Mouse (Mus musculus): ENCODE data around the gene Mecom. TPM values are rescaled to one million over a fixed set of nuclear protein-coding genes. Genes with fewer than 3 reads are reported as not detected.
"Not testable (repeated sequence)": the region's sequence is repeated elsewhere in the genome, so short reads cannot be mapped to it uniquely, and the experiment has no call there.

The Mecom gene
- polyA plus RNA-seq (2012; rRNA removed) = 3.7 and 7.3 TPM in 2 replicates

DNA sequence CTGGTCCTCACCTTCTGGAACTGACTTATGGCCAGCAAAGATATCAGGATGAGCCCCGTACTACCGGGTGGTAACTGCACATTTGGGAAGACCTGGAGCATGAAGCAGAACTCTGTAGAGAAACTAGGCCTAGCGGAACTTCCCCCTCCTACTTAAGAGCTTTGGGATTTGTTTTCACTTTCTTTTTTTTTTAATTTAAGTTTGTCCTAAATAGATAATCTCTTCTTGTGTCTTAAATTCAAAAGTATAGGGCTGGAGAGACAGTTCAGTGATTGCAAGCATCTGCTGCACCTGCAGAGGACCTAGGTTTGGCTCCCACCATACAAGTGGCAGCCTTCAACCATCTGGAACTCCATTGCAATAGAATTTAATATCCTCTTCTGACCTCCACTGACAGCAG lies at the start of gene Mecom:
Gene Mecom (minus strand): TSS at position 101 of the 400 bp plus-strand sequence.
- TF ChIP-seq CTCF (IDR thresholded peaks at IDR 0.05; ENCODE audit: borderline replicate concordance, extremely low read depth, insufficient read depth, insufficient read length) = no peak
- TF ChIP-seq POLR2A (IDR thresholded peaks at IDR 0.05; ENCODE audit: borderline replicate concordance, extremely low read depth, insufficient read depth, insufficient read length, poor library complexity, severe bottlenecking) = no peak
- DNase-seq (ENCODE audit: low read depth) = no peak

DNA sequence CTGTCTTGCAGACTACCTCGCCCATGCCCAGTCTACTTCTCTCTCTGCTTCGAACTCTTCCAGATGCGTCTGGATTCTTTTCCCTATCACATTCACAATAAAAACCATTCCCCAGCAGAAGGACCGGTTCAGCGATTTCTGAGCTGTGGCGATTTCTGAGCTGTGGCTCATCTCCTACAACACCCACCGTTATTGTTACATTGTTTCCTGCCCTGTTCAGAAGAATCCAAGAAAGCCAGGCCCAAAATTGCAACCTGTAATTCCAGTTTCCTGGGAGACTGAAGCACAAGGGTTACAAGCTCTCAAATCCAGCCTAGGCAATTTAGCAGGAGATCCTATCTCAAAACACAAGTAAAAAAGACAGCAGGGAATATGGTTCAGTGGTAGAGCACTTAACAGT lies 49.5 kb upstream of the Mecom start:
- DNase-seq (ENCODE audit: low read depth) = no peak
- TF ChIP-seq CTCF (IDR thresholded peaks at IDR 0.05; ENCODE audit: borderline replicate concordance, extremely low read depth, insufficient read depth, insufficient read length) (no peak), POLR2A (IDR thresholded peaks at IDR 0.05; ENCODE audit: borderline replicate concordance, extremely low read depth, insufficient read depth, insufficient read length, poor library complexity, severe bottlenecking) (no peak)

DNA sequence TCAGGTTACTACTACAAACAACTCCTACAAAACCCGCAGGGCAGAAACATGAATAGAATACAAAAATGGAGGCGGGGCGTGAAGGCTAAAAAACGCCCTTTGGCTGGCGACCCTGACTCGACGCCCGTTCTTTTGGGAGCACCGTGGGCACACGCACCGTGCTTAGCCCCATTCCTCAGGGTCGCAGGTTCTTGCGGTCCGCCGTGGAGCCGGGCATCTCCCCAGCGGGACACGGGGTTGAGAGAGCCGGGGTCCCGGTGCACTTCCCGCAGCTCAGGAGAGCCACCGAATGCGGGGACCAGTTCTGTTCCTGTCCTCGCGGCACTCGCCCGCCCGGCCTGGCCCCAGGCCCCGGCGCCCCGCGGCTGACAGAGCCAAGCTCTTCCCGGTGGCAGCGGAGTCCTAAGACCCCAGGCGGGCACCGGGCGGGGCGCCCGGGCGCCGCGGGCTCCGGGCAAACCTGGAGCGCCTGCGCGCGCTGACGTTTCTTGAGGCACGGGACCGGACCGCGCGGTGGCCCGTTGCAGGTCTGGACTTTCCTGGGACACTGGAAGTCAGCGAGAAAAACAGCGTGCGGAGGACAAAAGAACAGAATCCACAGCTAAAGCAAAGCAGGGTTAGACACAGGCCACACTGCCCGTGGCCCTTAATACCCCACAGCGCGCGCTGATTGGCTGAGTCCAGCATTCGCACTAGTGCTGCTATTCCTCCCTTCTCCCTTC lies 47.5 kb upstream of the Mecom start:
- TF ChIP-seq POLR2A (IDR thresholded peaks at IDR 0.05; ENCODE audit: borderline replicate concordance, extremely low read depth, insufficient read depth, insufficient read length, poor library complexity, severe bottlenecking) (0 out of 2 replicates have a peak, but pooled peaks have one; percentile 15), CTCF (IDR thresholded peaks at IDR 0.05; ENCODE audit: borderline replicate concordance, extremely low read depth, insufficient read depth, insufficient read length) (no peak)
- DNase-seq (ENCODE audit: low read depth) = peak; percentile 68

- peak; percentile 23; the same call in 1 of the 2 replicates for TF ChIP-seq CTCF (IDR thresholded peaks at IDR 0.05; ENCODE audit: borderline replicate concordance, extremely low read depth, insufficient read depth, insufficient read length)
- TF ChIP-seq POLR2A (IDR thresholded peaks at IDR 0.05; ENCODE audit: borderline replicate concordance, extremely low read depth, insufficient read depth, insufficient read length, poor library complexity, severe bottlenecking) = no peak
- DNase-seq (ENCODE audit: low read depth) = peak; percentile 49
Measured at GRCm38 (mm10) chr3:30593719-30594485, 46.1 kb upstream of the Mecom start.

- DNase-seq (ENCODE audit: low read depth) = peak; percentile 90
- TF ChIP-seq CTCF (IDR thresholded peaks at IDR 0.05; ENCODE audit: borderline replicate concordance, extremely low read depth, insufficient read depth, insufficient read length) = peak; percentile 49; the same call in 1 of the 2 replicates
- TF ChIP-seq POLR2A (IDR thresholded peaks at IDR 0.05; ENCODE audit: borderline replicate concordance, extremely low read depth, insufficient read depth, insufficient read length, poor library complexity, severe bottlenecking) = no peak
Measured at GRCm38 (mm10) chr3:30592418-30592853, 44.6 kb upstream of the Mecom start.

DNA sequence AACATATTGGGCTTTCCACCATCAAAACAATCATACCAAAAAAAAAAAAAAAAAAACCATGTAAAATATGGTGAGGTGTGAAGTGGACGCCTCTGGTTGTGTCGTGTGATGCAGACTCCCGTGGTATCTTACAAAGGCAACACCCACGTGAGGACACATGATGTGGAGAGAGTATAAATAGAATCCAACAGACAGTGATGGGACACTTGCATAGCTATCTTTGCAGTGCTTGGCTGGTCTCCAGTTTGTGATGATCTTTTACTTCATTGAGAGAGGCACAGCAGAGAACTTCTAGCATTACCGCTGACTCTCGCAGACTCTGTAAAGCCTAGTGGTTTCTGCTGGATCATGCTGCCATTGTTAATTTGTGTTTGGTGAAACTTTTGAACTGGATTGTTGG lies 41.1 kb upstream of the Mecom start:
- TF ChIP-seq CTCF (IDR thresholded peaks at IDR 0.05; ENCODE audit: borderline replicate concordance, extremely low read depth, insufficient read depth, insufficient read length) = no peak
- no peak for TF ChIP-seq POLR2A (IDR thresholded peaks at IDR 0.05; ENCODE audit: borderline replicate concordance, extremely low read depth, insufficient read depth, insufficient read length, poor library complexity, severe bottlenecking)
- no peak for DNase-seq (ENCODE audit: low read depth)

DNA sequence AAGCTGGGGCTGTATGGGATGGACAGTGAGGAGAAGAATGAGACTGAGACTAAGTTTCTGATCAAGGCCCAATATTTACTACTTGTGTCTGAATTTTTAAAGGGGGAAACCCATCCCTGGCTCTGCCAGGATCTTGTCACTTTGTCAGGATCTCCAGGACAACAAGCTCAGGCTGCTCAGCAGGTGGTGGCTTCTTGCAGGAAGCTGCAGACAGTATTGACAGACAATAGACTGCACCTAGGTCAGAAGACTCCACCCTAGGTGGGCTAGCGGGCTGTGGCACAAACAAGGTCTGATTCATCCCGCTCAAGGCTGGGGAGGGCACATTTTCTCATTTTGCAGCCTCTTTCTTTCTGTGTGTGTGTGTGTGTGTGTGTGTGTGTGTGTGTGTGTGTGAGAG lies 25.7 kb upstream of the Mecom start:
- TF ChIP-seq CTCF (IDR thresholded peaks at IDR 0.05; ENCODE audit: borderline replicate concordance, extremely low read depth, insufficient read depth, insufficient read length) (no peak), POLR2A (IDR thresholded peaks at IDR 0.05; ENCODE audit: borderline replicate concordance, extremely low read depth, insufficient read depth, insufficient read length, poor library complexity, severe bottlenecking) (no peak)
- no peak for DNase-seq (ENCODE audit: low read depth)

GRCm38 (mm10) chr3:30566333-30566732 lies 18.5 kb upstream of the Mecom start:
- not testable (repeated sequence) for DNase-seq (ENCODE audit: low read depth)

DNA sequence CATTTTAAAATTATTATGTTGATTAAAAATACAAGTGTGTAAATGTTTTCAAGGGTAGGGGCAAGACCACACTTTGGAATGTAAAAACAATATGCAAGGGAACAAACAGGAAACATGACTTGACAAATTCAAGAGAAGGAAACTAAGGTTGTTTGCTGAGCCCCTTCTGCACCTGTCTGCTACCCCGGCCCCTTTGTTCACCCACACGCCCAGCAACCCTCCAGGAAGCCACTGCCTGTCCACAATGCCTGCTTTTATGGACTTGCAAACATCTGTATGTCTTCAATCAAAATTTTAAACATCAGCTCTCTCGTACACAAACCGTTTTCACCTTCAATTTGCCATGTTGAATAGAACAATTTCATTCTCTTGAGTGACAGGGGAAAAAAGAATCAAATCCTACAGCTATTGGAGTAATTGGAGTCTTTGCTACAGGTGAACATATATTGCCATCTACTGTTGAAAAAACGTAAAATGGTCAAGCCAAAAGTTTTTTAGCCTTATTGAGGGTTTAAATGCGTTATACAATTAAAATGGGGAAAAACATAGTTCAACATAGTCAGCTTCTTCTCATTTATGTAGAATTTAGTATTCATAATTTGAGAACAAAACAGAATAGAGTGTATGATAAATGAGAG lies 13.0 kb upstream of the Mecom start:
- no peak for TF ChIP-seq POLR2A (IDR thresholded peaks at IDR 0.05; ENCODE audit: borderline replicate concordance, extremely low read depth, insufficient read depth, insufficient read length, poor library complexity, severe bottlenecking)
- no peak for TF ChIP-seq CTCF (IDR thresholded peaks at IDR 0.05; ENCODE audit: borderline replicate concordance, extremely low read depth, insufficient read depth, insufficient read length)
- peak; percentile 58 for DNase-seq (ENCODE audit: low read depth)

DNA sequence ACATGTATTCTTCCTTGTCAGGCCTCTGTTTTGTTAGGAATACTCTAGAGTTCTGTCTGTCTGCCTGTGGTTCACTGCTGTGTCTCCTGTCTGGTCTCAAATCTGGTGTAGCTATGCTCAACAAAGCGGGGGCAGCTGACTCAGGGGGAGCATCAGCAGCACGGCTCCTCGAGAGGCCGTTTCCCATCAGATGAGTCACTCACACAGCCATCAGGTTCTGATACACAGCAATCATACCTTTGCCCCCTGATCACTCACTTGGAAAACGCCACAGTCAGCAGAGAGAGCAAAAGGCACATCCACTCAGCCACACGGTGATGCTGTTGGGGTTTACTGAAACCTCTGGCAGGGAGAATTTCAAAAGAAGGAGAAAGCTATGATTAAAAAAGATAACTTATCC lies 5.9 kb upstream of the Mecom start:
- no peak for DNase-seq (ENCODE audit: low read depth)
- no peak for TF ChIP-seq POLR2A (IDR thresholded peaks at IDR 0.05; ENCODE audit: borderline replicate concordance, extremely low read depth, insufficient read depth, insufficient read length, poor library complexity, severe bottlenecking)
- no peak for TF ChIP-seq CTCF (IDR thresholded peaks at IDR 0.05; ENCODE audit: borderline replicate concordance, extremely low read depth, insufficient read depth, insufficient read length)

GRCm38 (mm10) chr3:30550218-30550617 lies 2.4 kb upstream of the Mecom start:
- TF ChIP-seq POLR2A (IDR thresholded peaks at IDR 0.05; ENCODE audit: borderline replicate concordance, extremely low read depth, insufficient read depth, insufficient read length, poor library complexity, severe bottlenecking) (no peak), CTCF (IDR thresholded peaks at IDR 0.05; ENCODE audit: borderline replicate concordance, extremely low read depth, insufficient read depth, insufficient read length) (peak; percentile 20; the same call in 1 of the 2 replicates)
- no peak for DNase-seq (ENCODE audit: low read depth)

Measured in brain, embryonic 14.5 days (tissue).